Mouse (Mus musculus): ENCODE data around the gene Tbc1d2.

DNA sequence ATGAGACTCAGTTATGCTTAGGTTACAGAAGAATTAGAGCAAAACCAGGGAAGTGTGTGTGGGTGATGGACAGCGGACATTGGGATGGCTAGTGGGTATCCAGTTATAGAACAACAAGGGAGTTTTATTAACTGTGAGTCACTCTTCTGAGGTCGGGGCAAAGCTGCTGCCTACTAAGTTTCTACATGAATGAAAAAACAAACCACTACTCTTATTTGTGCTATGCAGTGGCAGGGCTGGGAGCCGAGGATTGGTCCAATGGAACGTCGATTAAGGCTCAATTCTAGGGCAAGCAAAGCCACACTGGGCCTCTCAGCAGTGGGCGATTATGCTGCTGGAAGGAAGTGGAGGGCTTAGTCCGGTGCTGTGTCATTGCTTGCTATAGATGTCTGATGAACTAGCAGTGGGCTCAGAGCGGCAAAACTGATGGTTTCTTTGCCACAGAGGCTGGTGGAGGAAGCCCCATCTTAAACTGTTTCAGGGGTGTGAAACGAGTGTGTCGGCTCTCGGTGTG lies 25.3 kb upstream of the Tbc1d2 start:
- TF ChIP-seq POLR2A (IDR thresholded peaks at IDR 0.05; ENCODE audit: extremely low read depth, insufficient read depth, low read length), result no peak
- no peak for TF ChIP-seq CTCF (IDR thresholded peaks at IDR 0.05; ENCODE audit: low read depth, low read length)

Measured in liver, adult 2 months (tissue).